9 mouse cellular contexts compared by ENCODE assay signal in the genomic region with DNA sequence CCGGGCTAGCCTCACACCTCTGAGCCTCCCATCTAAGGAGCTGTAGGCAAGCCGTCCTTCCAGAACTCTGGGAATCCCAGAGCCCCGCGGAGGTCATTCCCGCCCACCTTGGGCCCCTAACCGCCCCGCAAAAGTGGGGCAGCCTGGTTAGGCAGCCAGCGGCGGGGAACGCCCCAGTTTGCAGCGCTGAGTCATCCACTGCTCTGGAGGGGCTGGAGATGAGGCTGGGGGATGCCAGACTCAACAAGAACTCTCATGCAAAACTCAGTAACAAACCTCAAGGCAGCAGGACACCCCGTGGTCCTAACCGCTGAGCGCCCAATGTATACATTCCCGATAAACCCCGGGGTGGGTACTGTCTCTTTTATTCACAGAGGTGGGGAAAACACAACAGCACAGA. TPM values are rescaled to one million over a fixed set of nuclear protein-coding genes. Genes with fewer than 3 reads are reported as not detected.
DNase-seq lines count a peak whose midpoint lies in the region; ATAC-seq and TF ChIP-seq lines count a peak whose summit lies in the region.
"Had no signal": no experiment of that assay in that cellular context is flagged by ENCODE, and none has a peak within 500 bp of the region (broad histone marks: within the 10 kb centered on the region; RNA-seq: fewer than 3 reads in every experiment).

No protein-coding gene starts in this region.

- no peak for DNase-seq in kidney, adult 2 months
- peak; percentile 23 for DNase-seq in embryonic facial prominence, embryonic 10.5 days (ENCODE audit: low spot score)
- no peak for DNase-seq in intestine, embryonic 14.5 days (ENCODE audit: low spot score)
- no peak for DNase-seq in natural killer cell, adult 2 months (ENCODE audit: low spot score in 2 of 2)
- no peak for DNase-seq in left cerebral cortex, adult 18-20 months (ENCODE audit: low spot score in 2 of 2)
- DNase-seq in cerebellum, postnatal 36 days, result no peak

- peaks cover 83% of the 10 kb centered on the region for H3K4me1 ChIP-seq in kidney, embryonic 16.5 days (ENCODE audit: insufficient read depth, low read length)
- no peaks in the 10 kb centered on the region for H3K4me1 ChIP-seq in kidney, adult 2 months (ENCODE audit: control insufficient read depth, insufficient read depth, low read length)
- peaks cover 90% of the 10 kb centered on the region for H3K4me1 ChIP-seq in embryonic facial prominence, embryonic 10.5 days
- H3K4me1 ChIP-seq in intestine, embryonic 14.5 days (replicated peaks; ENCODE audit: control insufficient read depth, insufficient read depth, low read length), result peaks cover 71% of the 10 kb centered on the region
- peaks cover 67% of the 10 kb centered on the region for H3K4me1 ChIP-seq in neural tube, embryonic 14.5 days (ENCODE audit: control insufficient read depth, insufficient read depth, low read length)

- peak overlapping the region; percentile 76; the same call in 1 of the 2 replicates for H3K4me3 ChIP-seq in kidney, embryonic 16.5 days (ENCODE audit: low read length)
- H3K4me3 ChIP-seq in kidney, adult 2 months (ENCODE audit: insufficient read depth, low read depth, low read length), result no peak overlapping the region
- peak overlapping the region; percentile 94 for H3K4me3 ChIP-seq in embryonic facial prominence, embryonic 10.5 days
- no peak overlapping the region for H3K4me3 ChIP-seq in intestine, embryonic 14.5 days (ENCODE audit: low read depth, low read length)
- H3K4me3 ChIP-seq in neural tube, embryonic 14.5 days (ENCODE audit: low read depth, low read length), result peak overlapping the region; percentile 62

- H3K36me3 ChIP-seq in kidney, embryonic 16.5 days (ENCODE audit: insufficient read depth, low read length), result 0 out of 2 replicates have a peak, but pooled peaks cover 3% of the 10 kb centered on the region
- H3K36me3 ChIP-seq in kidney, adult 2 months (ENCODE audit: control insufficient read depth, insufficient read depth, low read length), result no peaks in the 10 kb centered on the region
- peaks cover 18% of the 10 kb centered on the region for H3K36me3 ChIP-seq in embryonic facial prominence, embryonic 10.5 days (replicated peaks)
- no peaks in the 10 kb centered on the region for H3K36me3 ChIP-seq in intestine, embryonic 14.5 days (ENCODE audit: control insufficient read depth, insufficient read depth, low read length)
- H3K36me3 ChIP-seq in neural tube, embryonic 14.5 days (ENCODE audit: control insufficient read depth, insufficient read depth, low read length), result no peaks in the 10 kb centered on the region

- no peak for TF ChIP-seq POLR2A in kidney, adult 2 months (IDR thresholded peaks at IDR 0.05; ENCODE audit: low read depth, low read length)

- H3K4me2 ChIP-seq in kidney, embryonic 16.5 days (replicated peaks; ENCODE audit: low read depth, low read length), result peak overlapping the region; percentile 97
- peak overlapping the region; percentile 100 for H3K4me2 ChIP-seq in intestine, embryonic 14.5 days (ENCODE audit: low read length)
- peak overlapping the region; percentile 98 for H3K4me2 ChIP-seq in neural tube, embryonic 14.5 days (ENCODE audit: low read depth, low read length)

- no peak overlapping the region for H3K27ac ChIP-seq in kidney, embryonic 16.5 days (ENCODE audit: low read length)
- H3K27ac ChIP-seq in kidney, adult 2 months (ENCODE audit: insufficient read depth, low read depth, low read length), result no peak overlapping the region
- H3K27ac ChIP-seq in embryonic facial prominence, embryonic 10.5 days (replicated peaks), result no peak overlapping the region
- no peak overlapping the region for H3K27ac ChIP-seq in intestine, embryonic 14.5 days (ENCODE audit: low read depth)
- H3K27ac ChIP-seq in neural tube, embryonic 14.5 days (ENCODE audit: low read depth, low read length), result no peak overlapping the region; the same call in 1 of the 2 replicates

- TF ChIP-seq CTCF in kidney, adult 2 months (conservative IDR thresholded peaks at IDR 0.05; ENCODE audit: insufficient read depth, insufficient read length, low read depth, low read length), result no peak

- H3K9ac ChIP-seq in kidney, embryonic 16.5 days (replicated peaks; ENCODE audit: low read length), result 0 out of 2 replicates have a peak overlapping the region, but pooled peaks have one; percentile 85
- no peak overlapping the region for H3K9ac ChIP-seq in intestine, embryonic 14.5 days (ENCODE audit: low read length)
- H3K9ac ChIP-seq in neural tube, embryonic 14.5 days (replicated peaks; ENCODE audit: low read depth, low read length), result no peak overlapping the region

- WGBS in kidney, embryonic 16.5 days, result 12% methylated on average over 16 of the region's 16 CpGs
- WGBS in kidney, adult 2 months, result 35% methylated on average over 16 of the region's 16 CpGs
- 8% methylated on average over 16 of the region's 16 CpGs for WGBS in embryonic facial prominence, embryonic 10.5 days
- 18% methylated on average over 16 of the region's 16 CpGs for WGBS in intestine, embryonic 14.5 days
- WGBS in neural tube, embryonic 14.5 days, result 9% methylated on average over 16 of the region's 16 CpGs

- H3K9me3 ChIP-seq in kidney, embryonic 16.5 days (ENCODE audit: low read length), result peaks cover 9% of the 10 kb centered on the region; the same call in 1 of the 2 replicates
- H3K9me3 ChIP-seq in embryonic facial prominence, embryonic 10.5 days, result peaks cover 5% of the 10 kb centered on the region; the same call in 1 of the 2 replicates
- H3K9me3 ChIP-seq in intestine, embryonic 14.5 days (ENCODE audit: control insufficient read depth, low read length), result peaks cover 5% of the 10 kb centered on the region; the same call in 1 of the 2 replicates
- H3K9me3 ChIP-seq in neural tube, embryonic 14.5 days (ENCODE audit: control insufficient read depth, low read length), result no peaks in the 10 kb centered on the region

- H3K27me3 ChIP-seq in kidney, embryonic 16.5 days (ENCODE audit: insufficient read depth, low read length), result peaks cover 21% of the 10 kb centered on the region
- H3K27me3 ChIP-seq in kidney, adult 2 months (replicated peaks; ENCODE audit: control insufficient read depth, insufficient read depth, low read length), result peaks cover 5% of the 10 kb centered on the region
- peaks cover 62% of the 10 kb centered on the region for H3K27me3 ChIP-seq in embryonic facial prominence, embryonic 10.5 days (replicated peaks; ENCODE audit: low read depth, poor library complexity, severe bottlenecking)
- peaks cover 33% of the 10 kb centered on the region for H3K27me3 ChIP-seq in intestine, embryonic 14.5 days (replicated peaks; ENCODE audit: control insufficient read depth, insufficient read depth, low read length)
- H3K27me3 ChIP-seq in neural tube, embryonic 14.5 days (ENCODE audit: control insufficient read depth, insufficient read depth, low read length), result peaks cover 5% of the 10 kb centered on the region; the same call in 1 of the 2 replicates

- no peak for ATAC-seq in kidney, embryonic 16.5 days (ENCODE audit: low FRiP score, low TSS enrichment)
- ATAC-seq in intestine, embryonic 14.5 days (replicated peaks; ENCODE audit: low FRiP score, low TSS enrichment, low read depth), result no peak
- ATAC-seq in neural tube, embryonic 14.5 days (ENCODE audit: low read depth), result no peak

RNA-seq across cellular contexts. Expression of gene Ptprs, which starts 4.2 kb away (rescaled TPM):
- polyA plus RNA-seq in kidney, embryonic 16.5 days (2015; fragmentation: Nextera tagmentation; extraction: Ambion mirVana), result 76.1 and 87.2 TPM in 2 replicates
- 38.8 and 48.0 TPM in 2 replicates for polyA plus RNA-seq in kidney, adult 2 months (2012; rRNA removed)
- 85.0 and 86.4 TPM in 2 replicates for polyA plus RNA-seq in embryonic facial prominence, embryonic 10.5 days (2016; fragmentation: Nextera tagmentation; extraction: Ambion mirVana)
- 94.4 and 99.6 TPM in 2 replicates for polyA plus RNA-seq in intestine, embryonic 14.5 days (2014; fragmentation: Nextera tagmentation; extraction: Ambion mirVana)
- 255 and 266 TPM in 2 replicates for polyA plus RNA-seq in neural tube, embryonic 14.5 days (2014; fragmentation: Nextera tagmentation; extraction: Ambion mirVana)
- total RNA-seq in left cerebral cortex, adult 18-20 months (2021), result 100 to 1,000 TPM; 588 to 594 TPM

RNA-seq across cellular contexts. Expression of gene Znrf4, which starts 40.1 kb away (rescaled TPM):
- not detected in 2 replicates for polyA plus RNA-seq in kidney, embryonic 16.5 days (2015; fragmentation: Nextera tagmentation; extraction: Ambion mirVana)
- 0.17 and 0.52 TPM in 2 replicates for polyA plus RNA-seq in kidney, adult 2 months (2012; rRNA removed)
- not detected in 2 replicates for polyA plus RNA-seq in embryonic facial prominence, embryonic 10.5 days (2016; fragmentation: Nextera tagmentation; extraction: Ambion mirVana)
- polyA plus RNA-seq in intestine, embryonic 14.5 days (2014; fragmentation: Nextera tagmentation; extraction: Ambion mirVana), result not detected in 2 replicates
- not detected in 2 replicates for polyA plus RNA-seq in neural tube, embryonic 14.5 days (2014; fragmentation: Nextera tagmentation; extraction: Ambion mirVana)
- not detected for total RNA-seq in left cerebral cortex, adult 18-20 months (2021)
- total RNA-seq: granulocyte monocyte progenitor cell, adult 5-6 weeks had no signal

Comparison
In these comparisons a context has a peak if more than half of its experiments do, and no peak if none do; other contexts are left out.
1. H3K4me3 ChIP-seq: peak in kidney, embryonic 16.5 days (single experiment), embryonic facial prominence, embryonic 10.5 days (single experiment) and neural tube, embryonic 14.5 days (single experiment); none in kidney, adult 2 months (single experiment) and intestine, embryonic 14.5 days (single experiment).
2. Peak in every context shown above with its lines, with median percentiles within 50 percentile points of each other: H3K4me2 ChIP-seq.